Mouse (Mus musculus) c-Kit-positive CD71-negative TER-119-negative erythroid progenitor cells, embryonic 14.5 days (primary cell): ENCODE measurements around the gene Slc2a13.

Source experiments
- DNase-seq: peaks from one replicate; pipeline ENCODE4 v3.0.0-alpha.2; 2013; ENCODE audit warnings: low read depth

Slc2a13 gene

DNA sequence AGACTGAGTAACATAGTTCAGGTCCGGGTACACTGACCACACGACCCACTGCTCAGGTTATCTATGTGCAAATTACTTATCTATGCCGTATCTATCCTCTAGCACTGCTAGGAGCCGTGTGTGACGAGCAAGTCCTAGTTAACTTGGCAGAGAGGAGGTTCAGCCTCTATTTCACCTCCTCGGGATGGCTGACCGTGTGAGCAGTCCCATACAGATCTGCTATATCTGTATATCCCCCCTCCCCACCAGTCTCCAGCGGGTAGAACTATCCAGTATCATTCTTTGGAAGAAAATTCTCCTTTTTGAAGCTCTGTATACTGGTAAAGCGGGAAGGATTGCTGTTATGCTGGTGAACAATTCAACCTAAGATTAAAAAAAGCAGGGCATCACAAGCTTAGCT is 70.8 kb downstream of the Slc2a13 start:
- no peak for DNase-seq

- no peak for DNase-seq
Measured at GRCm38 (mm10) chr15:91495014-91495413, 78.0 kb downstream of the Slc2a13 start.

GRCm38 (mm10) chr15:91479924-91480615 is 93.0 kb downstream of the Slc2a13 start:
- DNase-seq: no peak

DNA sequence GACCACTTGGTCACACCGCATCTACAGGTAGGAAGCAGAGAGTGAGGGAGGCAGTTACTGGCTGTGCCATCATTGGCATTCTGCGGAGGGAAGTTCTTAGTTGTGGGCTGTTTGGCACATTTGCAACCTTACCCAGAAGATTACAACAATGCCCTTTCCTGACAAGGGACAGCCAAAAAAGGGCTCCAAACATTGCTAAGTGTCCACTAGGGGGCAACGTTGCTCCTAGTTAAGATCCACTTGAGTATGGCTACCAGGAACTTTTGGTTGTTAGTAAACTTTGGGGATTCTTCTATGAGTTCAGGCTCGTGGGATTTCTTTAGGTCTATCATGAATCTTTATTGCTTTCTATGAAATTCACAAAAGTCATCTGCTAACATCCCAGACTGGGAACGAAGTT is 95.3 kb downstream of the Slc2a13 start:
- peak; percentile 51 for DNase-seq

GRCm38 (mm10) chr15:91473690-91474409 is 99.2 kb downstream of the Slc2a13 start:
- no peak for DNase-seq

DNA sequence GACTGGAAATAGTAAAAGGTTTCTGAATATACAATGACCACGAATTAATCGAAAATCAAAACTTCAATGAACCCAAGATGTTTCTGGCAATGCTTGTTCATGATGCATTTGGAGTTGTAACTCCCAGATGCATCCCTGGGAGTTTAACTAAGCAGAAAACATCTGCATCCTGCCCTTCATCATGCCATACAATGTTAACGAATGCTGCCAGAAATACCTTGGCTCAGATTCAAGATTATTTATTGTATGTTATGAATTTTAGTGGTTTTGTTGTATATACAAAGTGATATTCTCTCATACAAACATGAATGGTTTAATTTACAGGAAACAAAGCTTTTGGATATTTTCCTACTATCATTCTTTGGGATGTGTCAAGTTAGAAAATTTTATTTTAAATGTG is 107.7 kb downstream of the Slc2a13 start:
- DNase-seq: no peak

GRCm38 (mm10) chr15:91463857-91464435 is 109.1 kb downstream of the Slc2a13 start:
- DNase-seq: no peak

DNA sequence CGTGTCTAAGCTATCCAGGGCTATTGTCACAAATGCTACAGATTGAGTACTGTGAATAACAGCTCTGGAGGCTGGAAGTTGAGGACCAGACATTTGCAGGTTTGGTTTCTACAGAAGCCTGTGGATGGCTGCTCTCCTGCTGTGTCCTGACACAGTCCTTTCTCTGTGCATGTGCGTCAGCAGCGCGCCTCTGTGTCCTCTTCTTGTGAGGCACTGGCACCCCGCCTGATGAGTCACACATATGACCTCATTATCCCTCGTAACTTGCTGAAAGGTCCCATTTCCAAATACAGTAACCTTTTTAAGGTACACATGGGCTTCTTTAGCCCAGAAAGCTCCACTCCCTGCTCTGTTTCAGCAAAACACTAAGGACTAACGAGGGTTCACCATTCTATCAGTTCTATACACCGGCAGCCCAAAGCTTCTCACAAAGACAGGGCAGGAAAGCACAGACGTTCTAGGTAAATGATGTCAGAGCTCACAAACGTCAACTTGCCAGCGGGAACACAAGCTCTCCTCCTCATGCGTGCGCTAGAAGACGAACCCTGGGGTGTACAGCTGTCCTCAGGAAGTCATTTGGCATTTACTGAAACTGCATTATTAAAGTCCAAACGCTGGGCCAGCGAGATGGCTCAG is 109.9 kb downstream of the Slc2a13 start:
- no peak for DNase-seq

GRCm38 (mm10) chr15:91461940-91462339 is 111.1 kb downstream of the Slc2a13 start:
- DNase-seq: no peak

- no peak for DNase-seq
Measured at GRCm38 (mm10) chr15:91457202-91457601, 115.9 kb downstream of the Slc2a13 start.

GRCm38 (mm10) chr15:91445399-91445798 is 127.7 kb downstream of the Slc2a13 start:
- DNase-seq: no peak

- no peak for DNase-seq
Measured at GRCm38 (mm10) chr15:91443449-91443848, 129.6 kb downstream of the Slc2a13 start.

GRCm38 (mm10) chr15:91439883-91440282 is 133.2 kb downstream of the Slc2a13 start:
- DNase-seq: no peak

- no peak for DNase-seq
Measured at GRCm38 (mm10) chr15:91425426-91425825, 147.6 kb downstream of the Slc2a13 start.

DNA sequence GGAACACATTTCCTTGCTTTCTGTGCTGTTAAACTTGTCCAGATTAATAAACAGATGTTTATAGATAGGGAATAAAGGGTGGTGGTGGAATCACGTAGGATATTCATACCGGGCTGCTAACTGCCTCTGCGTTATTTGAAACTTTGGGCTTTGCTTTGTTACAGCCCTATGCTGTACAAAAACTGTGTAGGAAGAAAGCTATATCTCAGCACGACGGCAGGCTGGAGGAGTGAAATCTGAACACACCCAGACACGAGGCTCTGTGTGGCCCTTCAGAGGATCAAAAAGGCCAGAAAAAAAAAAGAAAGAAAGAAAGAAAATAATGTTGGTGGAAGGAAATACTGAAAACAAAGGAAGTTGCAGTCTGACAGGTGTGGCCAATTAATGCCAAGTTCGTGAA is 166.1 kb downstream of the Slc2a13 start:
- DNase-seq: no peak

DNA sequence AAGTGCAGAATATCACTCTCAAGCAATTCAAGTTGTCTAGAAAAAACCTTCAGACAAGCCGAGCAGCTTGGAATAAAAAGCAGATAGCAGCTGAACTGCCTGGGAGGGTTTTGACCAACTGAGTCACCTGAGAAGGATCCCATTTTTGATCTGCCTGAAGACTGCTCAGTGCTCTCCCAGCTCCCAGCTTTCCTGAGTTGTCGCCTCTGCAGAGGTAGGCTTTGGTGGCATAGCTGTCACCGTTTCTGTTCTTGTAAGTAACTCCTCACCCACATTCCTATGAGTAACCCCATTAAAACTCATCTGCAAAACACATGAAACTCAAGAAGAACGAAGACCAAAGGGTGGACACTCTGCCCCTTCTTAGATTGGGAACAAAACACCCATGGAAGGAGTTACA is 177.9 kb downstream of the Slc2a13 start:
- no peak for DNase-seq

DNA sequence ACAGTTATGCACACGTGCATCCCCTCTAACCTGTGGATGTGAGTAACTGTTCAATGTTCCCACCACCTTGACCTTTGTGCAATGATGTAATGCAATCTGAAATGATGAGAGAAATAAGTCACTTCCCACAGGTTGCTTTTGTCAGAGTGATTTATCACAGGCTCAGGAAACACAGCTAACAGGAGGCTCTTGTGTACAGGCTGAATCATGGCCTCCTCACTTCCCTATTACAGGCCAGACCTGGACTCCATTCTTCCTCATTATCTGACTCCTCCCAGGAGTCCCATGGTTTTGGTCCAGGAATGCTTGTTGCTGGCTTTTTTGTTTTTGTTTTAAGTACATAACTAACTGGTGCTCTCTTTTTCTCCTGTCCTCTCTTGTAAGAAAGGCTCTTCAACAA is 189.4 kb downstream of the Slc2a13 start:
- no peak for DNase-seq

DNA sequence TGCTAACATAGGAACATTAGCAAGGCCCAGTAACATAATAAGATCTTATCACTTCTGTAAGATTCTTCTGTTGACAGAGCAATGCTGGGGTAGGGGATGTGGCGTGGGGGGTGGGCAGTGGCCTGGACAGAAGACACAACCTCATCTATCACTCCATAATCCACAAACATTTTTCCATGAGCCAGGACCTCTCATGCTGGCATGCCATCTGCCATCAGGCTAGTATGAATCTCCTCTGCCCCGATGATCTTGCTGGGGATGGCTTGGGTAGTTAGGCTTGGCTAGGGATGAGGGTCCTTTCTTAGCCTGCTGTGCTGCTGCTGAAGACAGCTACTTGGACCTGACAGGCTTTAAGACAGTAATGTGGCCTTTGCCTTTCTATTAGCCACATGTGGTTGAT is 190.5 kb downstream of the Slc2a13 start:
- DNase-seq: no peak

GRCm38 (mm10) chr15:91381864-91382263 is 191.2 kb downstream of the Slc2a13 start:
- no peak for DNase-seq

- no peak for DNase-seq
Measured at GRCm38 (mm10) chr15:91378751-91379325, 194.2 kb downstream of the Slc2a13 start.

- no peak for DNase-seq
Measured at GRCm38 (mm10) chr15:91377568-91377967, 195.5 kb downstream of the Slc2a13 start.

GRCm38 (mm10) chr15:91377105-91377504 is 196.0 kb downstream of the Slc2a13 start:
- DNase-seq: no peak

GRCm38 (mm10) chr15:91374441-91374840 is 198.6 kb downstream of the Slc2a13 start:
- DNase-seq: no peak
